ENCODE assay signal across 8 mouse cellular contexts in the genomic region with DNA sequence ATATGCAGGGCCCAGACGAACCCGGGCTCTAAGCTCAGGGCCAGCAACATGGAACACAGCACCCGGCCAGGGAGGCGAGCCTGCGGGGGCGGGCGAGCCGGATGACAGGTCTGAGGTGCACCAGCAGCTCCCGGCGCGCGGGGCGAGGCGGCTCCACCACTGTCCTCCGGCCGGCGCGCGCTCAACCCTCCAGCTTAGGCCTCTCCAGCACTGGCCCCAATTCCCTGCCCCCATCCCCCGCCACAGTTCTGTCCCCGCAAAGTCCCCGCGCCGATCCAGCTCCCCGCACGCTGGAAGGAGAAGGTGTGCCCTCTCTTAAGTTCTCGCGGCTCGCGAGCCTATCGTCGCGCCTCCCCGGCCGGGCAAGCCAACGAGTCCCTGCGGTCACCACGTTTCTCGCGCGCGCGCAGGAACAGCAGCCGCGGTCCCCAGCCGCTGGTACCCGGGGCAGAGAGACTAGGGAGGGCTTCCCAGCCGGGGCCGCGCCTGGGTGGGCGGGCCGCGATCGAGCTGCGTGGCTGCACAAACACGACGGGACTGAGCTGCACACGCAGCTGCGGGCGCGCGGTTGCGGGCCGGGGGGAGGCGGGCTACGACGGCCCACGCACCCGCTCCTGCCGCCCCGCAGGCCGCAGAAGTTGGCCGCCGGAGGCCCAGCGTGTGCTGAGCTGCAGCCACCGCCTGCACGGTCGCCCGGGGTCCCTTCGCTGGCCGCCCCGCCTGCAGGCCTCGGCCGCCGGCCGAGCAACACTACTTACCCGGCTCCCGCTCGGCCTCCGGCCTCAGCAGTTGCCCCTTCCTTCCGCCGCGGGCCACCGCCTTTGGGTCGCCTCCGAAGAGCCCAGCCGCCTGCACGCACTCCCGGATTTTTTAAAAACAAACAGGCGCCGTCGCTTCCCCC. TPM values are rescaled to one million over a fixed set of nuclear protein-coding genes. Genes with fewer than 3 reads are reported as not detected.
A peak's percentile ranks its signal among the peaks of the same experiment; 100 is the strongest.
DNase-seq lines count a peak whose midpoint lies in the region; ATAC-seq and TF ChIP-seq lines count a peak whose summit lies in the region.

No protein-coding gene starts in this region.

- peak overlapping the region; percentile 95 for H3K9ac ChIP-seq in heart, embryonic 11.5 days (ENCODE audit: low read depth, low read length)
- H3K9ac ChIP-seq in lung, embryonic 14.5 days, result peak overlapping the region; percentile 95
- peak overlapping the region; percentile 85 for H3K9ac ChIP-seq in neural tube, embryonic 15.5 days (replicated peaks)

- H3K4me1 ChIP-seq in embryonic facial prominence, embryonic 10.5 days, result peaks cover 93% of the 10 kb centered on the region
- peaks cover 69% of the 10 kb centered on the region for H3K4me1 ChIP-seq in heart, embryonic 11.5 days (ENCODE audit: control insufficient read depth, insufficient read depth, low read length)
- H3K4me1 ChIP-seq in lung, embryonic 14.5 days (ENCODE audit: insufficient read depth), result peaks cover 54% of the 10 kb centered on the region
- peaks cover 72% of the 10 kb centered on the region for H3K4me1 ChIP-seq in neural tube, embryonic 15.5 days

- peak overlapping the region; percentile 94 for H3K27ac ChIP-seq in embryonic facial prominence, embryonic 10.5 days (replicated peaks)
- peak overlapping the region; percentile 98 for H3K27ac ChIP-seq in heart, embryonic 11.5 days (ENCODE audit: low read depth, low read length)
- peak overlapping the region; percentile 100 for H3K27ac ChIP-seq in lung, embryonic 14.5 days (ENCODE audit: low read depth)
- H3K27ac ChIP-seq in neural tube, embryonic 15.5 days (replicated peaks), result peak overlapping the region; percentile 94

- no peaks in the 10 kb centered on the region for H3K9me3 ChIP-seq in embryonic facial prominence, embryonic 10.5 days
- no peaks in the 10 kb centered on the region for H3K9me3 ChIP-seq in heart, embryonic 11.5 days (replicated peaks; ENCODE audit: control insufficient read depth, low read length)
- no peaks in the 10 kb centered on the region for H3K9me3 ChIP-seq in lung, embryonic 14.5 days (ENCODE audit: low read depth, low read length)
- no peaks in the 10 kb centered on the region for H3K9me3 ChIP-seq in neural tube, embryonic 15.5 days (replicated peaks)

- H3K4me3 ChIP-seq in embryonic facial prominence, embryonic 10.5 days, result peak overlapping the region; percentile 83
- peak overlapping the region; percentile 83 for H3K4me3 ChIP-seq in heart, embryonic 11.5 days (ENCODE audit: low read depth, low read length)
- peak overlapping the region; percentile 82 for H3K4me3 ChIP-seq in lung, embryonic 14.5 days (ENCODE audit: low read depth, low read length)
- peak overlapping the region; percentile 81 for H3K4me3 ChIP-seq in neural tube, embryonic 15.5 days (replicated peaks)

- peak overlapping the region; percentile 100 for H3K4me2 ChIP-seq in heart, embryonic 11.5 days
- peak overlapping the region; percentile 76 for H3K4me2 ChIP-seq in lung, embryonic 14.5 days
- peak overlapping the region; percentile 92 for H3K4me2 ChIP-seq in neural tube, embryonic 15.5 days

- no peak for TF ChIP-seq CTCF in lung, embryonic 14.5 days (IDR thresholded peaks at IDR 0.05; ENCODE audit: low read depth)

- DNase-seq in CD8-positive naive resting alpha-beta T cell, adult 2 months (ENCODE audit: low read depth in 2 of 2, low spot score in 2 of 2), result peak; percentile 73 to 75
- peak; percentile 63 for DNase-seq in adrenal gland, adult 8-10 months
- DNase-seq in embryonic facial prominence, embryonic 10.5 days (ENCODE audit: low spot score), result peak; percentile 84
- peak; percentile 82 for DNase-seq in kidney, postnatal 10 days
- DNase-seq in lung, embryonic 14.5 days, result peak; percentile 78
- DNase-seq in urinary bladder, postnatal 25 days (ENCODE audit: low spot score), result peak; percentile 57

- under 1% methylated on average over 102 of the region's 102 CpGs for WGBS in embryonic facial prominence, embryonic 10.5 days
- under 1% methylated on average over 82 of the region's 102 CpGs for WGBS in heart, embryonic 11.5 days (ENCODE audit: insufficient replicate concordance)
- under 1% methylated on average over 72 of the region's 102 CpGs for WGBS in lung, embryonic 14.5 days
- under 1% methylated on average over 91 of the region's 102 CpGs for WGBS in neural tube, embryonic 15.5 days

- H3K27me3 ChIP-seq in embryonic facial prominence, embryonic 10.5 days (replicated peaks; ENCODE audit: low read depth, poor library complexity, severe bottlenecking), result no peaks in the 10 kb centered on the region
- H3K27me3 ChIP-seq in heart, embryonic 11.5 days (ENCODE audit: control insufficient read depth, insufficient read depth, low read length), result no peaks in the 10 kb centered on the region
- H3K27me3 ChIP-seq in lung, embryonic 14.5 days (ENCODE audit: insufficient read depth, low read length), result no peaks in the 10 kb centered on the region
- H3K27me3 ChIP-seq in neural tube, embryonic 15.5 days (replicated peaks), result no peaks in the 10 kb centered on the region

- H3K36me3 ChIP-seq in embryonic facial prominence, embryonic 10.5 days (replicated peaks), result peaks cover 2% of the 10 kb centered on the region
- H3K36me3 ChIP-seq in heart, embryonic 11.5 days (ENCODE audit: control insufficient read depth, insufficient read depth, low read length), result no peaks in the 10 kb centered on the region
- no peaks in the 10 kb centered on the region for H3K36me3 ChIP-seq in lung, embryonic 14.5 days (ENCODE audit: insufficient read depth)
- no peaks in the 10 kb centered on the region for H3K36me3 ChIP-seq in neural tube, embryonic 15.5 days

- peak; percentile 29 for ATAC-seq in heart, embryonic 11.5 days (replicated peaks; ENCODE audit: insufficient number of reproducible peaks, low FRiP score, low TSS enrichment)
- peak; percentile 16 for ATAC-seq in lung, embryonic 14.5 days (ENCODE audit: insufficient read depth)
- peak; percentile 72 for ATAC-seq in neural tube, embryonic 15.5 days (ENCODE audit: low FRiP score)

RNA-seq across cellular contexts. Expression of a gene that starts 25.7 kb away (rescaled TPM):
- 10 to 100 TPM; 21.2 to 31.2 (median 27.3) TPM for total RNA-seq in adrenal gland, adult 8-10 months (2022)
- polyA plus RNA-seq in embryonic facial prominence, embryonic 10.5 days (2016; fragmentation: Nextera tagmentation; extraction: Ambion mirVana), result 7.3 and 8.2 TPM in 2 replicates
- polyA plus RNA-seq in heart, embryonic 11.5 days (2014; fragmentation: Nextera tagmentation; extraction: Ambion mirVana), result 5.9 and 7.1 TPM in 2 replicates
- polyA plus RNA-seq in lung, embryonic 14.5 days (2014; fragmentation: Nextera tagmentation; extraction: Ambion mirVana), result 11.3 and 12.3 TPM in 2 replicates
- 4.0 and 5.4 TPM in 2 replicates for polyA plus RNA-seq in neural tube, embryonic 15.5 days (2015; fragmentation: Nextera tagmentation; extraction: Ambion mirVana)

RNA-seq across cellular contexts. Expression of a gene that starts 44.7 kb away (rescaled TPM):
- total RNA-seq in adrenal gland, adult 8-10 months (2022), result under 1 TPM; 0.09 to 0.56 (median 0.35) TPM
- polyA plus RNA-seq in embryonic facial prominence, embryonic 10.5 days (2016; fragmentation: Nextera tagmentation; extraction: Ambion mirVana), result 1.3 and 1.6 TPM in 2 replicates
- polyA plus RNA-seq in heart, embryonic 11.5 days (2014; fragmentation: Nextera tagmentation; extraction: Ambion mirVana), result 0.50 and 0.62 TPM in 2 replicates
- 0.68 and 0.79 TPM in 2 replicates for polyA plus RNA-seq in lung, embryonic 14.5 days (2014; fragmentation: Nextera tagmentation; extraction: Ambion mirVana)
- 3.2 and 3.8 TPM in 2 replicates for polyA plus RNA-seq in neural tube, embryonic 15.5 days (2015; fragmentation: Nextera tagmentation; extraction: Ambion mirVana)

Comparison
In these comparisons a context has a peak if more than half of its experiments do, and no peak if none do; other contexts are left out.
1. Peak in every context shown above with its lines: DNase-seq, ATAC-seq, H3K4me3 ChIP-seq and H3K27ac ChIP-seq.
2. ATAC-seq: peak in every context shown above with its lines; median percentile 72 in neural tube, embryonic 15.5 days; 29 in heart, embryonic 11.5 days; 16 in lung, embryonic 14.5 days.